Mouse (Mus musculus) heart, embryonic 16.5 days (tissue): ENCODE results near the gene 1700088E04Rik. TPM values are rescaled to one million over a fixed set of nuclear protein-coding genes. Genes with fewer than 3 reads are reported as not detected.

Source experiments
- ATAC-seq: fragments of 200-750 bp; cut with Nextera tagmentation; replicated peaks from 2 replicates; pipeline ENCODE4 v1.8.0; 2017; ENCODE audit warnings: moderate number of reproducible peaks; ENCODE audit not compliant: insufficient read depth, low FRiP score; ENCODE audit errors: extremely low read depth
- H3K27ac ChIP-seq: fragments of 300-500 bp; sonication (generic); 2 replicates; pipeline ENCODE4 v1.5.1; 2014; ENCODE audit warnings: mild to moderate bottlenecking, low read length, control low read depth, moderate library complexity
- H3K27me3 ChIP-seq: fragments of 300-500 bp; sonication (generic); 2 replicates; pipeline ENCODE4 v1.6.1; 2014; ENCODE audit warnings: low read length, mixed read lengths; ENCODE audit not compliant: control insufficient read depth, insufficient read depth
- H3K36me3 ChIP-seq: fragments of 300-500 bp; sonication (generic); 2 replicates; pipeline ENCODE4 v1.6.1; 2014; ENCODE audit not compliant: control insufficient read depth, insufficient read depth
- H3K4me1 ChIP-seq: fragments of 300-500 bp; sonication (generic); 2 replicates; pipeline ENCODE4 v1.6.1; 2014; ENCODE audit warnings: low read length, mixed read lengths; ENCODE audit not compliant: control insufficient read depth, insufficient read depth
- H3K4me2 ChIP-seq: fragments of 300-500 bp; sonication (generic); 2 replicates; pipeline ENCODE4 v1.6.1; 2014; ENCODE audit warnings: low read depth, mild to moderate bottlenecking, control low read depth, low read length
- H3K4me3 ChIP-seq: fragments of 300-500 bp; sonication (generic); 2 replicates; pipeline ENCODE4 v1.5.1; 2014; ENCODE audit warnings: mild to moderate bottlenecking, control low read depth, low read length
- H3K9ac ChIP-seq: fragments of 300-500 bp; sonication (generic); 2 replicates; pipeline ENCODE4 v1.6.1; 2014; ENCODE audit warnings: low read length, control low read depth
- H3K9me3 ChIP-seq: fragments of 300-500 bp; sonication (generic); replicated peaks from 2 replicates; pipeline ENCODE4 v1.6.1; 2016; ENCODE audit warnings: low read length; ENCODE audit not compliant: control insufficient read depth
- WGBS: fragments of 180-500 bp; shearing (Covaris S2); extraction: QIAGEN DNeasy Blood & Tissue Kit; methylation state at CpG from one replicate; pipeline ENCODE4 v1.1.7; 2014; 5-methylcytosine and 5-hydroxymethylcytosine counted together
- polyA plus RNA-seq: library from polyadenylated mRNA; unstranded; fragments of >200 nt; fragmentation: Nextera tagmentation; extraction: Ambion mirVana; gene quantifications from 2 replicates; pipeline ENCODE4 v1.2.1, GENCODE M21; 2015

Gene 1700088E04Rik
- polyA plus RNA-seq, 1 experiment from 2014 or later = 11.0 TPM

GRCm38 (mm10) chr15:79155572-79155971 lies 14.5 kb upstream of the 1700088E04Rik start:
- whole genome bisulfite sequencing = 15% methylated on average over 3 of the region's 3 CpGs
- H3K27me3 ChIP-seq = peaks cover 20% of the 10 kb centered on the region
- H3K9me3 ChIP-seq = no peaks in the 10 kb centered on the region
- no peak for ATAC-seq
- peaks cover 2% of the 10 kb centered on the region; the same call in 1 of the 2 replicates for H3K4me1 ChIP-seq
- no peak overlapping the region for H3K9ac ChIP-seq
- peaks cover 6% of the 10 kb centered on the region; the same call in 1 of the 2 replicates for H3K36me3 ChIP-seq
- no peak overlapping the region for H3K4me2 ChIP-seq
- H3K4me3 ChIP-seq = no peak overlapping the region
- H3K27ac ChIP-seq = no peak overlapping the region

DNA sequence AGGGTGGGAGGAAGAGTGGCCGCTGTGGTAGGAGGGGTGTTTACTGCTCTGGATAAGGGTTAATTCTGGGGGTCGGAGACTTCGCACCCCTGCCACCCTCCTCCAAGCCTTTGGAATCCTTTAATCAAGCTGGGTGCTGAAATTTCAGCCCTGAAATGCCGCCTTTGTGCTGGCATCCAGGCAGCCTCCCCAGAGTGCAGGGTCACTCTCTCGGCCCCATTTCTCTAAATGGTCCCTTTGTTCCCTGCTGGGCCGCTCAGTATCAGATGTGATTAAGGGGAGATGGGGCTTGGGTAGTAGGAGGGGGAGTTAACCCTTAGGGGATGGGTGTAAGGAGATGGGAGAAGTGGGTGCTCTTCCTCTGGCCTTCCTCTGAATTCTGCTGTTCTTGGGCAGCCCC lies 11.7 kb upstream of the 1700088E04Rik start:
- Histone ChIP-seq H3K9me3 (no peaks in the 10 kb centered on the region), H3K27ac (no peak overlapping the region), H3K9ac (no peak overlapping the region), H3K4me3 (no peak overlapping the region), H3K4me1 (peaks cover 2% of the 10 kb centered on the region; the same call in 1 of the 2 replicates), H3K36me3 (peaks cover 14% of the 10 kb centered on the region), H3K4me2 (no peak overlapping the region), H3K27me3 (0 out of 2 replicates have a peak, but pooled peaks cover 2% of the 10 kb centered on the region)
- WGBS = 72% methylated on average over 6 of the region's 6 CpGs
- ATAC-seq = no peak

DNA sequence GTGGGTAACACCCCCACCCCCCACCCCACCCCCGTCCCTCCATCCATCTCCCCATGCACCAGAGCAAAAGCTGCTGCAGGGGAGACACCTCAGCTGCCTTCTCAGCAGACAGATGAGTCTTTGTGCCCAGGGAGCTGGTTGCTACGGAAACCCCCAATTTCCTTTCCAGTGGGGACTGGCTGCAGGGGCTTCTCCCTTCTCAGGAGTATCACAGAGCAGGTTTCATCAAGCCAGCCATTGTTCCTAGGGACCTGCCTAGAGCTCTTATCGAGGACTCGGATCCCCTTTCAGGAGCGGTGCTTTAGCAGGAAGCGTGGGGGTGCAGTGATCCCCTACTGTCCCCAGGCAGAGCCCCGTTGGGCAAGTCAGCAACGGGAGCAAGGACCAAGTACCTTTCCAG lies 10.8 kb upstream of the 1700088E04Rik start:
- whole genome bisulfite sequencing = 68% methylated on average over 8 of the region's 8 CpGs
- Histone ChIP-seq H3K4me1 (peaks cover 2% of the 10 kb centered on the region; the same call in 1 of the 2 replicates), H3K36me3 (peaks cover 21% of the 10 kb centered on the region), H3K9me3 (no peaks in the 10 kb centered on the region), H3K4me3 (no peak overlapping the region), H3K27ac (no peak overlapping the region), H3K27me3 (no peaks in the 10 kb centered on the region), H3K4me2 (no peak overlapping the region), H3K9ac (no peak overlapping the region)
- no peak for ATAC-seq

DNA sequence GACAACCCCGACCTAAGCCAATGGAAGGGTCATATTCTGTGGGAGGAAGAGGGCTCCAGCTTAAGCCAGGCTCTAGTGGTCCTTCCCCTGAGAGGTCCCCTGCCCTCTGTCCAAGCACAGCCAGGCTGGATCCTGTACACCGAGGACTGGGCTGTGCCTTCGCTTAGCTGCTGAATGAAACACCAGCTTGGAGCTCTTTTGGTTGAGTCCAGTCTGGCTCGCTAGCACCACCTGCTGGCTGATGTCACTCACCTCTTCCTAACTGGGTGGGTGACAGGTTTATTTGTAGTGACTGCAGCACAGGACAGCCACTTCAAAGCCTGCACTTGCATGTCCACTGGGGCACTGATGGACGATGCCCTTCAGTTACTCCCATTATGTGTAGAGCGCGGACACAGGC lies 7.5 kb upstream of the 1700088E04Rik start:
- 46% methylated on average over 7 of the region's 7 CpGs for WGBS
- H3K36me3 ChIP-seq = peaks cover 35% of the 10 kb centered on the region
- peak; percentile 70 for ATAC-seq

GRCm38 (mm10) chr15:79145522-79145921 lies 4.5 kb upstream of the 1700088E04Rik start:
- Histone ChIP-seq H3K4me1 (peaks cover 14% of the 10 kb centered on the region), H3K9me3 (no peaks in the 10 kb centered on the region), H3K27ac (no peak overlapping the region), H3K36me3 (peaks cover 30% of the 10 kb centered on the region), H3K4me3 (no peak overlapping the region), H3K27me3 (no peaks in the 10 kb centered on the region), H3K9ac (no peak overlapping the region), H3K4me2 (no peak overlapping the region)
- ATAC-seq = no peak
- WGBS = 88% methylated on average over 7 of the region's 7 CpGs

More for the DNA sequence above, 7.5 kb upstream of the 1700088E04Rik start:
- H3K4me2 ChIP-seq = no peak overlapping the region
- H3K27me3 ChIP-seq = no peaks in the 10 kb centered on the region
- H3K9me3 ChIP-seq = no peaks in the 10 kb centered on the region
- H3K9ac ChIP-seq = no peak overlapping the region
- H3K27ac ChIP-seq = no peak overlapping the region
- peaks cover 3% of the 10 kb centered on the region; the same call in 1 of the 2 replicates for H3K4me1 ChIP-seq
- H3K4me3 ChIP-seq = no peak overlapping the region

- H3K4me3 ChIP-seq = no peak overlapping the region
- H3K27ac ChIP-seq = no peak overlapping the region
- no peak overlapping the region for H3K9ac ChIP-seq
- H3K9me3 ChIP-seq = no peaks in the 10 kb centered on the region
- WGBS = 56% methylated on average over 8 of the region's 8 CpGs
- H3K4me1 ChIP-seq = peaks cover 14% of the 10 kb centered on the region
- no peak overlapping the region for H3K4me2 ChIP-seq
- H3K27me3 ChIP-seq = no peaks in the 10 kb centered on the region
- ATAC-seq = no peak
- peaks cover 26% of the 10 kb centered on the region for H3K36me3 ChIP-seq
These were observed 3.0 kb upstream of the 1700088E04Rik start for GRCm38 (mm10) chr15:79144021-79144420.

DNA sequence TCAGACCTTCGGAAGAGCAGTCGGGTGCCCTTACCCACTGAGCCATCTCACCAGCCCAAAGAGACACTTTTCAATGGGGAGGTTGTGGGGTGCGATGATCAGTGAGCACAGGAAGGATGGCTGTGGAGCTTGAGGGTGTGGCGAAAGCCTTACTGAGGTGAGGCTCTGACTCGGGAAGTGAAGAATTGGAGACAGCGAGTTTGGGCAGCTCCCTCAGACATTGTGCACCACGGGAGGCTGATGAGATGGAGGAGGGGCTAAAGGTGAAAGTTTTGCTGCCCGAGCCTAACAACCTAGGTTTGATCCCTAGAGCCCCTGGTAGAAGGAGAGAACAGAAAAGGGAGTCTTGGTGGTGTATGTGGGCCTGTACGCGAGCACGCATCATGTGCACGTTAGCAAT lies 2.3 kb upstream of the 1700088E04Rik start:
- ATAC-seq = no peak
- Histone ChIP-seq H3K27ac (no peak overlapping the region), H3K27me3 (no peaks in the 10 kb centered on the region), H3K36me3 (peaks cover 26% of the 10 kb centered on the region), H3K4me3 (no peak overlapping the region), H3K9me3 (no peaks in the 10 kb centered on the region), H3K9ac (no peak overlapping the region), H3K4me1 (peaks cover 14% of the 10 kb centered on the region), H3K4me2 (no peak overlapping the region)
- 84% methylated on average over 12 of the region's 12 CpGs for WGBS

DNA sequence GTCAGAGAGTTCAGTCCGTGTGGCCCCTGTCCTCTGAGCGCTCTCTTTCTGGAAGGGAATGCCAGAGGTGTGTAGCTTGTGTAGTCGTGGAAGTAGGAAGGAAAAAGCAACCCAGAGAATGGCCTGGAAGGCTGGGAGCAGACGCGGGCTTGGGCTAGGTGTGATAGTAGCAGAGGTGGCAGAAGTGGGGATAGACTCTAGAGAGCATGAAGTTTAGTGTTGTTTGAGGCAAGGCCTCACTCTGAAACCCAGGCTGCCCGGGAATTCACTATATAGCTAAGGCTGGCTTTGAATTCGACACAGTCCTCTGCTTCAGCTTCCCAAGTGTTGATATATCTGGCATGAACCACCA lies 489 bp upstream of the 1700088E04Rik start:
- ATAC-seq = peak; percentile 30; the same call in 1 of the 2 replicates

GRCm38 (mm10) chr15:79139640-79140039 lies 1.4 kb downstream of the 1700088E04Rik start:
- Histone ChIP-seq H3K9ac (no peak overlapping the region), H3K27me3 (no peaks in the 10 kb centered on the region), H3K4me1 (peaks cover 14% of the 10 kb centered on the region), H3K9me3 (no peaks in the 10 kb centered on the region), H3K36me3 (peaks cover 2% of the 10 kb centered on the region; the same call in 1 of the 2 replicates), H3K27ac (no peak overlapping the region), H3K4me2 (no peak overlapping the region), H3K4me3 (no peak overlapping the region)
- WGBS = 56% methylated on average over 10 of the region's 10 CpGs
- no peak for ATAC-seq

More for the DNA sequence above, 489 bp upstream of the 1700088E04Rik start:
- Histone ChIP-seq H3K9me3 (no peaks in the 10 kb centered on the region), H3K4me2 (peak overlapping the region; percentile 92), H3K4me1 (peaks cover 14% of the 10 kb centered on the region), H3K36me3 (peaks cover 11% of the 10 kb centered on the region; the same call in 1 of the 2 replicates), H3K4me3 (peak overlapping the region; percentile 82), H3K9ac (peak overlapping the region; percentile 88), H3K27me3 (no peaks in the 10 kb centered on the region), H3K27ac (peak overlapping the region; percentile 58)
- 0% methylated on average over 7 of the region's 7 CpGs for WGBS
